Mouse (Mus musculus) adrenal gland, postnatal 25 days (tissue): ENCODE results near the gene Fbxl21. TPM values are rescaled to one million over a fixed set of nuclear protein-coding genes. Genes with fewer than 3 reads are reported as not detected.

Experiments
- DNase-seq: peaks from one replicate; pipeline ENCODE4 v3.0.0; 2021; ENCODE audit warnings: mixed read lengths
- long read RNA-seq: library from polyadenylated mRNA; stranded (forward); transcript quantifications from one replicate; pipeline ENCODE4 v2.0.0, GENCODE M21; 2021
- total RNA-seq: library from RNA; stranded (reverse); gene quantifications from 2 replicates; pipeline ENCODE4 v1.2.3, GENCODE M21; 2021

The Fbxl21 gene
- 2.3 and 5.6 TPM in 2 replicates for total RNA-seq
- long read RNA-seq, partial matches to known transcripts: 0 of 1 reads
- long read RNA-seq, other reads (novel, unspliced or antisense): 0 of 1 reads

DNA sequence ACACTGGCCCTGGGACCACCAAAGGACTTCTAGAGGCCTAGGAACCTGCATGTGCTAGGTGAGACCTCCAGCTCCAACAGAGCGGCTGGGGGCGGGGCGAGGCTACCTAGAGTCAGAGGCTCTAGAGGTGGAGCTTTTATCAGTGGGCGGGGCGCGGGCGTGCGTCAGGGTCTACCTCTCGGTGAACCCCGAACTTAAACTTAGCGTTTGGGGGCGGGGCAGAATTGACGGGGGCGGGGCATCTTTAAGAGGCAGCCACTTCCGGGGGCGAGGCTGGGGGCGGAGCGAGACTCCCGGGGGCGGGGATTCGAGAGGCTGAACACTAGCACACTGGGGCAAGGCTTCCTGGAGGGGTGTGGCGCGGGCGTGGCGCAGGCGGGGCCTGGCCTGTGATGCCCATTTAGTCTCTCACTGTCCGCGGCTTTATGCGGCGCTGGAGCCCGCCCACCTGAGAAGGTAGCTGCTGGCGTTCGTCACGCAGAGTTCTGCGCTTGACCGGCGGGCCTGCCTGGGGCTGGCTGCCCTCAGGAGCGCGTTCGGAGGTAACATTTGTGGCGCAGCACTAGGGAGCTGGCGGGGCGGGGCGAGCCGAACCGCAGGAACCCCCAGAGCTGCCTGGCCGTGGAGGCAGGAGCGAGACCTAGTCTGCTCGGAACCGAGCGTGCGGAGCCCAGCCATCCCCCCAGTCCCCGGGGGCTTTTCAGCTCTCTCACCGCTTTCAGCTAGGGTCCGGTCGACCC lies at the start of gene Fbxl21:
Gene Fbxl21 (plus strand): TSS at position 392 of the 740 bp plus-strand sequence.
- peak; percentile 97 for DNase-seq

GRCm38 (mm10) chr13:56472661-56473060 lies 49.6 kb upstream of the Fbxl21 start:
- DNase-seq: no peak

DNA sequence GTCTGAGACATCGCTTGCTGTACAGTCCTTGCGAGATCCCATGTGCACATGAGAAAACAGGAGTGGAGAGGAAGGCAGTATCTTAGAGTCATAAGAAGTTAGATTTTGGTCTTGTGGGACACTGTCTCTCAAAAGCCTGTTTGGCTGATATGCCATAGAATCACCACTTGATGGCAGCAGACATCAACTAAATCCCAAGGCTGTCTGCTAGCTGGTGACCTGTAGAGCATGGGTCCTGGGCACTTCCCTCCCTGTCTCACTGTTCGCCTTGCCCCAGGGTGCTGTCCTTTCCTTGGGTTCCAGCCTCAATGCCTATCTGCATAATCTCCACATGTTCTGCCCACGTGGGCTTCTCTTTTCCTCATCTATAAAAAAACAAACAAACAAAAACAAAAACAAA lies 46.9 kb upstream of the Fbxl21 start:
- peak; percentile 22 for DNase-seq

- DNase-seq: no peak
Measured at GRCm38 (mm10) chr13:56476790-56477189, 45.5 kb upstream of the Fbxl21 start.

DNA sequence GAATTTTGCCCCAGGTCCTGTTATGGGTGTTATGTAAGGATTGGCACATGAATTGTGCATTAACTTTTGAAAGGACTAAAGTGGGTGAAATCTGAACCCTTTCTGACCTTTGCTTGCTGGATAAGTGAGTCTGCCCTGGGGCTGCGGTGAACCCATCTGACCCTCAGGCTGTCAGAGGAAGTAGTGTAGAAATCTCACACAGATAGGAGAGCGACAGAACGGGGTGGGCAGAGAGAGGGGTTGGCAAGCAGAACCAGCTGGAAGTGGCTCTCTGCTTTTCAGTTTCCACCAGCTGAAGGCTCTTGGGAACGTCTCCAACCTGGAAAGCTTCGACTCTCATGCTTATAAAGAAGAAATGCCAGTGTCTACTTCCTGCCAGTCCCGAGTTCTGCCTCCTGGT lies 45.0 kb upstream of the Fbxl21 start:
- DNase-seq: no peak

GRCm38 (mm10) chr13:56478027-56478426 lies 44.2 kb upstream of the Fbxl21 start:
- no peak for DNase-seq

GRCm38 (mm10) chr13:56482146-56482545 lies 40.1 kb upstream of the Fbxl21 start, which contains the start of gene Il9:
TSS of gene Il9 (minus strand) at chr13:56482246.
- DNase-seq: no peak

- DNase-seq: no peak
Measured at GRCm38 (mm10) chr13:56488012-56488411, 34.3 kb upstream of the Fbxl21 start.

GRCm38 (mm10) chr13:56494440-56494839 lies 27.8 kb upstream of the Fbxl21 start:
- DNase-seq: no peak

GRCm38 (mm10) chr13:56500132-56500531 lies 22.1 kb upstream of the Fbxl21 start:
- DNase-seq: no peak

GRCm38 (mm10) chr13:56500636-56501035 lies 21.6 kb upstream of the Fbxl21 start:
- no peak for DNase-seq

- no peak for DNase-seq
Measured at GRCm38 (mm10) chr13:56501866-56502420, 20.3 kb upstream of the Fbxl21 start.

DNA sequence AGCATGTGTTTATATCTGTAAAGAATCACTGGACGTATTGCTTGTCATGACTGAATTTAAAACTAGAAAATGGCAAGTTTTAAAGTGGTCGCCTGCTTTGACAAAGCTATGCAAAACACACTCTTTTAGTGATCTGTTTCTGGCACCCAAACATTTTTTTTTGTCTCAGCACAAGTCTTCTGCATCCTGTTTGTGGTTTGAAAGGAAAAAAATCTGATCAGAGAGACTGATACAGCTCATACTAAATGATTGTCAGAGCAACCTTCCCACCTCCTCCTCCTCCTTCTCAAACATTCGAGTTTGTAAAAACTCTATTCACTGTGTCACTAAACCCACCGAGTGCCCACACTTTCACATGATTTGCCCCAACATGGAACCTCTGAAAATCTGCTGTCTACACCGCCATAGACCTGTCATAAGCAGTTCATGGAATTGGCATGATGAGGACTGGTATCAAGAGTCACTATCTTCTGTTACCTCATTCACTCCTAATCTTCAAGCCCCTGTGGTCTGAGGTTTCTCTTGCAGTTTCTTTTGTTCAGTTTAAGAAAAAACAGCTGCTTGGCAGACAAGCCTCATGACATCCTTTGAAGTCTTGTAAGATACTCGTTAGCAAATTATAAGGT lies 15.3 kb upstream of the Fbxl21 start:
- DNase-seq: no peak

GRCm38 (mm10) chr13:56509796-56510195 lies 12.5 kb upstream of the Fbxl21 start:
- DNase-seq: no peak

- DNase-seq: no peak
Measured at GRCm38 (mm10) chr13:56513595-56513994, 8.7 kb upstream of the Fbxl21 start.

- no peak for DNase-seq
Measured at GRCm38 (mm10) chr13:56516311-56516710, 6.0 kb upstream of the Fbxl21 start.

GRCm38 (mm10) chr13:56516816-56517215 lies 5.5 kb upstream of the Fbxl21 start:
- no peak for DNase-seq

DNA sequence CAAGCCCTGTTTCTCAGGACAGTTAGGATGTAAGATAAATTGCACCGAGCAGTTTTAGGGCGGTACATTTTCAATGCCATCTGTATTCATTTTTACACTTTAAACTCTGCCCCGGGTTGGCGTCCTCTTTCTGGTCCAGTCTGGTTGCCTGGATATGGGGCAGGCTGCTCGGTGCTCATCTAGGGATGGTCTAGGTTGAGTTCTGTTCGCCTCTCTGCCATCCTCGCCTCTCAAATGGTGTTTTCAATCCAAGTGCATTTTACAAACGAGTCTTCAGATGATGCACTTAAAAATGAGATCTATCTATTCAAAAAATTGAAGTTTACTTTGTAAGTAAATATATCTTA lies 522 bp downstream of the Fbxl21 start:
- DNase-seq: no peak

DNA sequence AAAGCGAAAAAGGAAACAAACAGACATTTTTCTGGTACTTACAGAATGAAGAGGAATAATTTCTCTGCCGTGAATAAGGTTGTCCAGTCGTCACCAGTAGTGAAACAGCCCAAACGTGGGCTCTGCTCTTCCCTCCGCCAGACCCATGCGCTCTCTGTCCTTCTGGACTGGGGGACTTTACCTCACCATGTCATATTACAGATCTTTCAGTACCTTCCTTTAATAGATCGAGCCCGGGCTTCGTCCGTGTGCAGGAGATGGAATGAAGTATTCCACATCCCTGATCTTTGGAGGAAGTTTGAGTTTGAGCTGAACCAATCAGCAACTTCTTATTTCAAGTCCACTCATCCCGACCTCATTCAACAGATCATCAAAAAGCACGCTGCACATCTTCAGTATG lies 4.6 kb downstream of the Fbxl21 start:
- no peak for DNase-seq

DNA sequence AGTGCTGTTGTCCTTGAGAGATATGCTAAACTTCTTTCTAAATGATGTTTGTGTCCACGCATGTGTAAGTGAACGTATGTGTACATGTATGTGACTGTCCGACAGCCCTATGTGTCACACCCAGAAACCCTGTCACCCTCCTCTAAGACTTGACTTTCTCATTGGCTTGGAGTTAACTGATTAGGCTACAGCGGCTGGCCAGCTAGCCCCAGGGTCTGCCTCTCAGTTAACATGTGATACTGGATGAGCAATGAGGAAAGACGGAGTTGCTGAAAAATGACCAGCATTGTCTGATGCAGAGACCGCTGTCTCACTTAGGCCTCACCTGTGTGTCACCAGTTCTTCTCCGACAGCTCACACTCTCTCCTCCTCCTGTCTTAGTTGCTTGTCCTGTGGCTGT lies 5.6 kb downstream of the Fbxl21 start:
- no peak for DNase-seq

DNA sequence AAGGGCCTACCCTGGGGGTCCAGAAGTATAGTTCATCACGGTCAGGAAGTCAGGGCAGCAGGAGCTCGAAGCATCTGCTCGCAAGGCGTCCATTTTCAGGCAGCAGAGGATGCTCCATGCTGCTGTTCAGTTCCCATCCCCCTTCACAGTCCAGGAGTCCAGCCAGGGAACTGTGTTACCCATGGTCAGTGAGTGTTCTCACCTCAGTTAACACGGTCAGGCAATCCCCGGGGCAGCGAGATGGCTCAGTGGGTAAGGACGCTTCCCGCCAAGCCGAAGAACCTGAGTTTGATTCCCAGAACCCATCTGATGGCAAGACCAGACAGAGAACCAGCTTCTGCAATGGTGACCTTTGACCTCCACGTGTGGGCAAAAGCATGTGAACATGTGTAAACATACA lies 6.0 kb downstream of the Fbxl21 start:
- DNase-seq: no peak

DNA sequence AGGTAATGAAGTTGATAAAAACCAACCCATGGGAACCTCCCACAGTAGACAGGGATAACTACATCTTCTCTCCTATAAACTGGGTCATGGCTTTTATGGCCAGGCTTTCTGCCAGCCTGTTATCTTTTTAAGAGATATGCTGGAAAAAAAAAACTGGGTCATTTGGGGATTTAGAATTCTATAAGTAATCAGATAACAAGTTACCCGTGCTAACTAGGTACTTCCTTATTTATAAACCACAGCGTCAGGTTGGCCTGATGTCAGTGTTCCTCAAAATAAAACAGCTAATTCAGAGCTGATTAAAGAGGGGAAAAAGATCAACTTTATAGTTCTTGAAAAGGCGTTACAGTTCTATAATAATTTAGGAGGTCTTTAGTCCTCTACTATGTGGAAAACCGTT lies 6.8 kb downstream of the Fbxl21 start:
- DNase-seq: no peak

GRCm38 (mm10) chr13:56529685-56530084 lies 7.4 kb downstream of the Fbxl21 start:
- DNase-seq: no peak

GRCm38 (mm10) chr13:56534931-56535330 lies 12.7 kb downstream of the Fbxl21 start:
- DNase-seq: no peak
